Mouse (Mus musculus): ENCODE measurements around the gene Vegfb. TPM values are rescaled to one million over a fixed set of nuclear protein-coding genes. Genes with fewer than 3 reads are reported as not detected.
A peak's percentile ranks its signal among the peaks of the same experiment; 100 is the strongest.

The Vegfb gene
- polyA plus RNA-seq, 1 experiment from 2014 or later: 53.6 TPM

- WGBS: 1% methylated on average over 16 of the region's 16 CpGs
- peak within 1 kb of the TSS; percentile 85 for H3K9ac ChIP-seq
- H3K27ac ChIP-seq: peak within 1 kb of the TSS; percentile 29
- H3K4me3 ChIP-seq: peak within 1 kb of the TSS; percentile 76
- no peaks in the 10 kb centered on the region for H3K27me3 ChIP-seq
- H3K4me1 ChIP-seq: peaks cover 55% of the 10 kb centered on the region
- ATAC-seq (ENCODE audit: low FRiP score, low read depth): no peak
- H3K4me2 ChIP-seq (replicated peaks): peak within 1 kb of the TSS; percentile 93
- peaks cover 18% of the 10 kb centered on the region for H3K36me3 ChIP-seq
- no peaks in the 10 kb centered on the region for H3K9me3 ChIP-seq
Observed at GRCm38 (mm10) chr19:6975537-6976521, 11.6 kb downstream of the Vegfb start, which contains the start of gene Plcb3. TSS of gene Plcb3 (minus strand) at chr19:6976470.

- peak; percentile 74 for ATAC-seq (ENCODE audit: low FRiP score, low read depth)
- Histone ChIP-seq H3K9ac (peak within 1 kb of the TSS; percentile 85), H3K4me1 (peaks cover 66% of the 10 kb centered on the region), H3K27me3 (no peaks in the 10 kb centered on the region), H3K36me3 (peaks cover 18% of the 10 kb centered on the region), H3K27ac (peak within 1 kb of the TSS; percentile 87), H3K4me3 (peak within 1 kb of the TSS; percentile 76), H3K4me2 (replicated peaks) (peak within 1 kb of the TSS; percentile 93), H3K9me3 (no peaks in the 10 kb centered on the region)
- WGBS: under 1% methylated on average over 62 of the region's 84 CpGs
Observed at GRCm38 (mm10) chr19:6974211-6975205, 12.9 kb downstream of the Vegfb start, which contains the start of gene Ppp1r14b. TSS of gene Ppp1r14b (plus strand) at chr19:6974968.

GRCm38 (mm10) chr19:6973581-6974190 is 13.8 kb downstream of the Vegfb start:
- WGBS: 25% methylated on average over 12 of the region's 12 CpGs
- Histone ChIP-seq H3K4me3 (peak overlapping the region; percentile 76), H3K9me3 (no peaks in the 10 kb centered on the region), H3K4me2 (replicated peaks) (peak overlapping the region; percentile 93), H3K9ac (peak overlapping the region; percentile 35; the same call in 1 of the 2 replicates), H3K27ac (peak overlapping the region; percentile 3; the same call in 1 of the 2 replicates), H3K4me1 (peaks cover 64% of the 10 kb centered on the region), H3K27me3 (no peaks in the 10 kb centered on the region), H3K36me3 (peaks cover 16% of the 10 kb centered on the region)
- ATAC-seq (ENCODE audit: low FRiP score, low read depth): no peak

GRCm38 (mm10) chr19:6972247-6972917 is 15.1 kb downstream of the Vegfb start:
- Histone ChIP-seq H3K9me3 (no peaks in the 10 kb centered on the region), H3K9ac (0 out of 2 replicates have a peak overlapping the region, but pooled peaks have one; percentile 26), H3K27ac (no peak overlapping the region), H3K27me3 (no peaks in the 10 kb centered on the region), H3K4me3 (no peak overlapping the region), H3K4me1 (peaks cover 63% of the 10 kb centered on the region), H3K4me2 (replicated peaks) (no peak overlapping the region), H3K36me3 (peaks cover 3% of the 10 kb centered on the region)
- WGBS: 78% methylated on average over 13 of the region's 13 CpGs
- ATAC-seq (ENCODE audit: low FRiP score, low read depth): no peak

- no peak overlapping the region; the same call in 1 of the 2 replicates for H3K27ac ChIP-seq
- H3K9me3 ChIP-seq: no peaks in the 10 kb centered on the region
- no peak overlapping the region for H3K4me3 ChIP-seq
- peaks cover 55% of the 10 kb centered on the region for H3K4me1 ChIP-seq
- ATAC-seq (ENCODE audit: low FRiP score, low read depth): no peak
- H3K27me3 ChIP-seq: no peaks in the 10 kb centered on the region
- no peak overlapping the region for H3K4me2 ChIP-seq (replicated peaks)
- 21% methylated on average over 6 of the region's 6 CpGs for WGBS
- H3K9ac ChIP-seq: peak overlapping the region; percentile 26; the same call in 1 of the 2 replicates
- H3K36me3 ChIP-seq: peaks cover 2% of the 10 kb centered on the region
Observed at GRCm38 (mm10) chr19:6971644-6972043, 15.8 kb downstream of the Vegfb start.

- Histone ChIP-seq H3K27ac (no peak overlapping the region; the same call in 1 of the 2 replicates), H3K4me1 (peaks cover 45% of the 10 kb centered on the region), H3K9me3 (no peaks in the 10 kb centered on the region), H3K4me3 (peak overlapping the region; percentile 60), H3K27me3 (no peaks in the 10 kb centered on the region), H3K9ac (peak overlapping the region; percentile 83; the same call in 1 of the 2 replicates), H3K36me3 (peaks cover 13% of the 10 kb centered on the region), H3K4me2 (replicated peaks) (peak overlapping the region; percentile 77)
- ATAC-seq (ENCODE audit: low FRiP score, low read depth): no peak
- WGBS: 27% methylated on average over 11 of the region's 11 CpGs
Observed at GRCm38 (mm10) chr19:6970460-6971085, 16.9 kb downstream of the Vegfb start.

GRCm38 (mm10) chr19:6969665-6970381 is 17.6 kb downstream of the Vegfb start:
- Histone ChIP-seq H3K27ac (no peak overlapping the region), H3K9me3 (no peaks in the 10 kb centered on the region), H3K4me3 (peak overlapping the region; percentile 60), H3K27me3 (no peaks in the 10 kb centered on the region), H3K4me1 (peaks cover 45% of the 10 kb centered on the region), H3K4me2 (replicated peaks) (peak overlapping the region; percentile 77), H3K36me3 (peaks cover 21% of the 10 kb centered on the region), H3K9ac (peak overlapping the region; percentile 83)
- ATAC-seq (ENCODE audit: low FRiP score, low read depth): peak; percentile 41
- WGBS: under 1% methylated on average over 55 of the region's 55 CpGs

GRCm38 (mm10) chr19:6969291-6969664 is 18.2 kb downstream of the Vegfb start:
- Histone ChIP-seq H3K9me3 (no peaks in the 10 kb centered on the region), H3K4me3 (peak overlapping the region; percentile 60), H3K4me1 (peaks cover 45% of the 10 kb centered on the region), H3K9ac (peak overlapping the region; percentile 83), H3K36me3 (peaks cover 26% of the 10 kb centered on the region), H3K27ac (no peak overlapping the region), H3K4me2 (replicated peaks) (peak overlapping the region; percentile 77), H3K27me3 (no peaks in the 10 kb centered on the region)
- under 1% methylated on average over 20 of the region's 20 CpGs for WGBS
- peak; percentile 38 for ATAC-seq (ENCODE audit: low FRiP score, low read depth)

GRCm38 (mm10) chr19:6968491-6969271 is 18.8 kb downstream of the Vegfb start:
- 10% methylated on average over 15 of the region's 15 CpGs for WGBS
- Histone ChIP-seq H3K36me3 (peaks cover 32% of the 10 kb centered on the region), H3K9ac (peak overlapping the region; percentile 83), H3K4me2 (replicated peaks) (peak overlapping the region; percentile 77), H3K4me1 (peaks cover 41% of the 10 kb centered on the region), H3K27ac (no peak overlapping the region), H3K4me3 (peak overlapping the region; percentile 60), H3K27me3 (no peaks in the 10 kb centered on the region), H3K9me3 (no peaks in the 10 kb centered on the region)
- ATAC-seq (ENCODE audit: low FRiP score, low read depth): no peak

All from limb, embryonic 13.5 days (tissue).